Mouse (Mus musculus): ENCODE data around the gene Syt15. TPM values are rescaled to one million over a fixed set of nuclear protein-coding genes. Genes with fewer than 3 reads are reported as not detected.
A peak's percentile ranks its signal among the peaks of the same experiment; 100 is the strongest.

Gene Syt15
- polyA plus RNA-seq, 1 experiment: not detected

- peaks cover 41% of the 10 kb centered on the region for H3K27me3 ChIP-seq (ENCODE audit: control insufficient read depth)
- no peak for TF ChIP-seq TAL1 (IDR thresholded peaks at IDR 0.05; ENCODE audit: low read length)
- TF ChIP-seq GATA1 (IDR thresholded peaks at IDR 0.05; ENCODE audit: low read length): no peak
- peaks cover 4% of the 10 kb centered on the region for H3K4me1 ChIP-seq (ENCODE audit: control insufficient read depth)
- no peaks in the 10 kb centered on the region for H3K36me3 ChIP-seq (ENCODE audit: control insufficient read depth)
- peak within 1 kb of the TSS; percentile 53 for H3K4me3 ChIP-seq (replicated peaks)
- H3K9me3 ChIP-seq (ENCODE audit: control insufficient read depth, low read length): no peaks in the 10 kb centered on the region
Observed at GRCm38 (mm10) chr14:34201231-34202035, 18.0 kb upstream of the Syt15 start, which contains the start of gene Gprin2. Gprin2 (minus strand) TSS chr14:34201653.

GRCm38 (mm10) chr14:34207996-34208395 lies 11.4 kb upstream of the Syt15 start:
- peaks cover 2% of the 10 kb centered on the region for H3K27me3 ChIP-seq (ENCODE audit: control insufficient read depth)
- no peak for TF ChIP-seq TAL1 (IDR thresholded peaks at IDR 0.05; ENCODE audit: low read length)
- TF ChIP-seq GATA1 (IDR thresholded peaks at IDR 0.05; ENCODE audit: low read length): no peak
- H3K9me3 ChIP-seq (ENCODE audit: control insufficient read depth, low read length): no peaks in the 10 kb centered on the region
- H3K36me3 ChIP-seq (ENCODE audit: control insufficient read depth): no peaks in the 10 kb centered on the region
- H3K4me3 ChIP-seq (replicated peaks): no peak overlapping the region
- no peaks in the 10 kb centered on the region for H3K4me1 ChIP-seq (ENCODE audit: control insufficient read depth)

DNA sequence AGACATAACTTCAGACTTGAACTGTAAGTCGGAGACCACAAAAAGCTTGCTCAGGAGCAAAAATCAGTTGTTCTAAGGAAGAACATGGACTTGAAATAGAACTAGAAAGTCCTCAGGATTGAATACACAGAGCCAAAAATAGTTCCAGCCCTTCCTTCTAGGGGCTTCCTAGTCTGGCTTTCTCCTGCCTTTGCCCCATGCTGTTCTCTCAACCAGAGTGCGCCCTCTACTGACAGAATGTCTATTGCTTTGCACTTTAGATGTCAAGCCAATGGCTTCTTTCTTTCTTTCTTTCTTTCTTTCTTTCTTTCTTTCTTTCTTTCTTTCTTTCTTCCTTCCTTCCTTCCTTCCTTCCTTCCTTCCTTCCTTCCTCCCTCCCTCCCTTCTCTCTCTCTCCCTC lies 10.7 kb upstream of the Syt15 start:
- H3K4me1 ChIP-seq (ENCODE audit: control insufficient read depth): no peaks in the 10 kb centered on the region
- TF ChIP-seq GATA1 (IDR thresholded peaks at IDR 0.05; ENCODE audit: low read length) (no peak), TAL1 (IDR thresholded peaks at IDR 0.05; ENCODE audit: low read length) (no peak)
- no peaks in the 10 kb centered on the region for H3K36me3 ChIP-seq (ENCODE audit: control insufficient read depth)
- H3K4me3 ChIP-seq (replicated peaks): no peak overlapping the region
- no peaks in the 10 kb centered on the region for H3K27me3 ChIP-seq (ENCODE audit: control insufficient read depth)
- H3K9me3 ChIP-seq (ENCODE audit: control insufficient read depth, low read length): no peaks in the 10 kb centered on the region

DNA sequence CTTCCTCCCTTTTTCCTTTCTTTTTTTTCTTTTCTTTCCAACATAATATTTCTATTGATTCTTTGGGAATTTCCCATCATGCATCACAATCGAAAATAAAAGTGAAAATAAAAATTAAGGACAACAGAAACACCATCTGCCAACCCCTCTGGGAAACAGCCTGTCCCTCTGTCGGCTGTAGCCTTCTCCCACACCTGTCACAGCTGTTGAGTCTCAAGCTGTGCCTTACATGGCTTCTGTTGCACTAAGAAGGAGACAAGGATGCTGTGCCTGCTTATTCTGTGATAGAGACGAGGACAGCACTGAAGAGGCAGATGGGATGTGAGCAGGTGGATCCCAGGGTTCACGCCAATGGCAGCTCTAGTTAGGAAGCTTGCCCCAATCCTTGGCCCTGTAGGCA lies 10.3 kb upstream of the Syt15 start:
- Histone ChIP-seq H3K4me1 (ENCODE audit: control insufficient read depth) (no peaks in the 10 kb centered on the region), H3K27me3 (ENCODE audit: control insufficient read depth) (no peaks in the 10 kb centered on the region), H3K36me3 (ENCODE audit: control insufficient read depth) (no peaks in the 10 kb centered on the region), H3K4me3 (replicated peaks) (no peak overlapping the region), H3K9me3 (ENCODE audit: control insufficient read depth, low read length) (no peaks in the 10 kb centered on the region)
- TF ChIP-seq GATA1 (IDR thresholded peaks at IDR 0.05; ENCODE audit: low read length) (no peak), TAL1 (IDR thresholded peaks at IDR 0.05; ENCODE audit: low read length) (no peak)

- no peaks in the 10 kb centered on the region for H3K4me1 ChIP-seq (ENCODE audit: control insufficient read depth)
- H3K9me3 ChIP-seq (ENCODE audit: control insufficient read depth, low read length): no peaks in the 10 kb centered on the region
- H3K4me3 ChIP-seq (replicated peaks): no peak overlapping the region
- H3K27me3 ChIP-seq (ENCODE audit: control insufficient read depth): no peaks in the 10 kb centered on the region
- TF ChIP-seq TAL1 (IDR thresholded peaks at IDR 0.05; ENCODE audit: low read length): no peak
- no peak for TF ChIP-seq GATA1 (IDR thresholded peaks at IDR 0.05; ENCODE audit: low read length)
- H3K36me3 ChIP-seq (ENCODE audit: control insufficient read depth): no peaks in the 10 kb centered on the region
Observed at GRCm38 (mm10) chr14:34209942-34210341, 9.5 kb upstream of the Syt15 start.

GRCm38 (mm10) chr14:34215451-34216127 lies 3.8 kb upstream of the Syt15 start:
- Histone ChIP-seq H3K36me3 (ENCODE audit: control insufficient read depth) (no peaks in the 10 kb centered on the region), H3K9me3 (ENCODE audit: control insufficient read depth, low read length) (no peaks in the 10 kb centered on the region), H3K4me1 (ENCODE audit: control insufficient read depth) (no peaks in the 10 kb centered on the region), H3K27me3 (ENCODE audit: control insufficient read depth) (peaks cover 20% of the 10 kb centered on the region), H3K4me3 (replicated peaks) (no peak overlapping the region)
- TF ChIP-seq GATA1 (IDR thresholded peaks at IDR 0.05; ENCODE audit: low read length) (no peak), TAL1 (IDR thresholded peaks at IDR 0.05; ENCODE audit: low read length) (no peak)

- no peaks in the 10 kb centered on the region for H3K4me1 ChIP-seq (ENCODE audit: control insufficient read depth)
- no peaks in the 10 kb centered on the region for H3K36me3 ChIP-seq (ENCODE audit: control insufficient read depth)
- peaks cover 22% of the 10 kb centered on the region for H3K27me3 ChIP-seq (ENCODE audit: control insufficient read depth)
- no peaks in the 10 kb centered on the region for H3K9me3 ChIP-seq (ENCODE audit: control insufficient read depth, low read length)
- no peak overlapping the region for H3K4me3 ChIP-seq (replicated peaks)
- TF ChIP-seq GATA1 (IDR thresholded peaks at IDR 0.05; ENCODE audit: low read length) (no peak), TAL1 (IDR thresholded peaks at IDR 0.05; ENCODE audit: low read length) (no peak)
Observed at GRCm38 (mm10) chr14:34219786-34220198, 397 bp downstream of the Syt15 start.

DNA sequence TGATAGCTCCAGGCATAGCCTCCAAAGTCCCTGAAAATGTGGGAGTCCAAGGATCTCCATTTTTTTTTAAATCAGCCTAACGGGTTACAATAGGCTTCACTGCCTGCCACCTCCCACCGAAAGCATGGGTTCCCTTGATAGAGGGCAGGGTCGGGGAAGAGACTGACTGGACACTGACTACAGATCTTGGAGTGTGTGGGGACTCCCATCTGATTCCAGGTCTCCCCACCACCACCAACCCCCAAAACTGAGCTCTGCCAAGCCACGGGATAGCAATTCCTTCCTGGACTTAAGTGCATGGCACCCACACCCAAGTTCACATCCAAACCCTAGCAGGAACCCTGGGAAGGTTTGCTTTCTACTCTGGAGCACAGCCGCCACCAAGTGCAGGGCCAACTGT lies 1.0 kb downstream of the Syt15 start:
- Histone ChIP-seq H3K4me3 (replicated peaks) (no peak overlapping the region), H3K36me3 (ENCODE audit: control insufficient read depth) (no peaks in the 10 kb centered on the region), H3K27me3 (ENCODE audit: control insufficient read depth) (peaks cover 22% of the 10 kb centered on the region), H3K9me3 (ENCODE audit: control insufficient read depth, low read length) (no peaks in the 10 kb centered on the region), H3K4me1 (ENCODE audit: control insufficient read depth) (no peaks in the 10 kb centered on the region)
- TF ChIP-seq GATA1 (IDR thresholded peaks at IDR 0.05; ENCODE audit: low read length) (no peak), TAL1 (IDR thresholded peaks at IDR 0.05; ENCODE audit: low read length) (no peak)

DNA sequence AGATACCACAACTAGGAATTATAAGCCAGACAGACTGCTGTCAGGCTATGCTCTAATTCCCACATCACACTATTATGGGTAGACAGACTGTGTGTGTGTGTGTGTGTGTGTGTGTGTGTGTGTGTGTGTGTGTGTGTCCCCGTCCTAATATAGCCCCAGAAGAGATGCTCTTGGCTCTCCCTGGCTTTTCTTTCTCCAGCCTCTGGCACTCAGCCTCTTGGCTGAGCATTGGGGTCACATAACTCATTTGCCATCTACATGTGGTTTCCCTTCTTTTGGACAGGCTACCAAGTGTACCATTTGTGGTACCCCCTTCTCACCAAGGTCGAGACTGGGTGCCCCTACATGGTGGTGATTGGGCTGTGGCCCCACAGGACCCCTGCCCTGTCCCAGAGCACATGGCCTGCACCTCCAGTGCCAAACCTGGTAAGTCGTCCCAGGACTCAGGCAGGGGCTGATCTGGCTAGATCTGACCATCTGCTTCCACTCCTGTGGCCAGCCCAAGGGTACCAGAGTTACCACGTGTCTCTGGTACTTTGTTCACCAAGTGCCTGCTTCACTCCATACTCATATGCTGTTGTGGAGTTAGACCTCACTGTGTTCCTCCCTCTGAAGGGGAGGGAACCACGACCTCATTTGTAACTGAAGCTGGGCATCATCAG lies 2.2 kb downstream of the Syt15 start:
- Histone ChIP-seq H3K4me1 (ENCODE audit: control insufficient read depth) (no peaks in the 10 kb centered on the region), H3K4me3 (replicated peaks) (no peak overlapping the region), H3K27me3 (ENCODE audit: control insufficient read depth) (peaks cover 22% of the 10 kb centered on the region), H3K36me3 (ENCODE audit: control insufficient read depth) (no peaks in the 10 kb centered on the region), H3K9me3 (ENCODE audit: control insufficient read depth, low read length) (no peaks in the 10 kb centered on the region)
- no peak for TF ChIP-seq GATA1 (IDR thresholded peaks at IDR 0.05; ENCODE audit: low read length)
- no peak for TF ChIP-seq TAL1 (IDR thresholded peaks at IDR 0.05; ENCODE audit: low read length)

Measured in erythroblast, embryonic 14.5 days (primary cell).